Mouse (Mus musculus): Measurements from ENCODE around the gene Dnah1. TPM values are rescaled to one million over a fixed set of nuclear protein-coding genes. Genes with fewer than 3 reads are reported as not detected.
A peak's percentile ranks its signal among the peaks of the same experiment; 100 is the strongest.

The Dnah1 gene
- polyA plus RNA-seq, 1 experiment, result 0.02 TPM

DNA sequence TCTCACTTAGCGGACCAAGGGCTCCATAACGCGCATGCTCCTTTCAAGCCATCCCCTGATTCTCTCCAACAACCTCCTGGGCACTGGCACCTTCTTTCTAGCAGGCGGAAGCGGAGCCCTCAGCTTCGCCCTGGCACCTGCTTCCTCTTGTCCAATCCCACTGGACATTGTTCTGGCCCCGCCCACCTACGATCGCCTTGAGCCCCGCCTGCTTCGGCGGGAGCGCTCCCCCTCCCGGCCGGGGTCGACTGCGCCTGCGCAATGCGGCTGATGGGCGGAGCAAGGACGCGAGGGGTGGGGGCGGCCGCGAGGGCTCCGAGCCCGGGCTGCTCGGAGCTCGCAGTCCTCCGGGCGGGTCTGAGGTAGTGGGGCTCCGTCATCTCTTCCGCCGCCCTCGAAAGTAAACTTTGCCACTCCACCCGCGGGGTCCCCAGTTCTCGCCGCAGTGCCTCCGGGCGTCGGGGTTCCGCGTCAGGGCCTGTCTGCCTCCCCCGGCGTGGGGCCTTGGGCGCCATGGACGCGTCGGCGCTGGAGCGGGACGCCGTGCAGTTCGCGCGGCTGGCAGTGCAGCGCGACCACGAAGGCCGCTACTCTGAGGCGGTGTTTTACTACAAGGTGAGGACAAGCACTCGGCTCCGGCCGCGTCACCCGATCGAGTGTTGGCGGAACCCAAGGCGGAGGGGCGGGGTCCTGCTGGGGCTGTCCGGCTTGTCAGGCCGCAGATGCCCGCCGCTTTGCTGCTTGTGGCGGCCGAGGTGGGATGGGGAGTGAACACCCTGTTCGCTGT, 12.9 kb upstream of the Dnah1 start, which contains the start of gene Capn7:
Gene Capn7, plus strand, starts transcription at position 270 of the 787 bp plus-strand sequence.
- Histone ChIP-seq H3K27me3 (ENCODE audit: control insufficient read depth, insufficient read depth, insufficient read length) (no peaks in the 10 kb centered on the region), H3K4me2 (ENCODE audit: low read depth) (peak within 1 kb of the TSS; percentile 96), H3K4me3 (peak within 1 kb of the TSS; percentile 40), H3ac (ENCODE audit: control insufficient read depth, insufficient read length) (peak within 1 kb of the TSS; percentile 89), H3K79me2 (ENCODE audit: control insufficient read depth, insufficient read depth) (peaks cover 24% of the 10 kb centered on the region), H3K36me3 (ENCODE audit: control insufficient read depth, insufficient read depth) (no peaks in the 10 kb centered on the region)
- no peak for TF ChIP-seq REST (IDR thresholded peaks at IDR 0.05; ENCODE audit: insufficient read depth, insufficient read length)
- peak in 1 of 3 experiments; percentile 53 for TF ChIP-seq MYOG (IDR thresholded peaks at IDR 0.05; ENCODE audit: control insufficient read depth in 1 of 3, insufficient read depth in 1 of 3, insufficient read length in 2 of 3, low read depth in 2 of 3)
- TF ChIP-seq E2F4 (IDR thresholded peaks at IDR 0.05; ENCODE audit: insufficient read depth), result no peak
- no peak for TF ChIP-seq TCF12 (IDR thresholded peaks at IDR 0.05; ENCODE audit: insufficient read depth, poor library complexity, severe bottlenecking)
- peak; percentile 86 for TF ChIP-seq POLR2AphosphoS2 (IDR thresholded peaks at IDR 0.05; ENCODE audit: insufficient read length, low read depth)
- no peak for TF ChIP-seq SRF (IDR thresholded peaks at IDR 0.05; ENCODE audit: control insufficient read depth, insufficient read length, low read depth)
- TF ChIP-seq CEBPB (IDR thresholded peaks at IDR 0.05; ENCODE audit: insufficient read depth, poor library complexity, severe bottlenecking), result no peak
- no peak for TF ChIP-seq TCF3 (IDR thresholded peaks at IDR 0.05; ENCODE audit: insufficient read length, low read depth)
- TF ChIP-seq MYOD1 (IDR thresholded peaks at IDR 0.05; ENCODE audit: control insufficient read depth in 1 of 3, insufficient read length in 2 of 3, low read depth in 2 of 3), result peak; percentile 16 to 72 (median 66)
- peak; percentile 28 for TF ChIP-seq USF1 (IDR thresholded peaks at IDR 0.05; ENCODE audit: low read depth)
- no peak for TF ChIP-seq MAX (IDR thresholded peaks at IDR 0.05; ENCODE audit: low read depth)
- peak; percentile 87 for TF ChIP-seq POLR2A (IDR thresholded peaks at IDR 0.05; ENCODE audit: insufficient read length, low read depth)

DNA sequence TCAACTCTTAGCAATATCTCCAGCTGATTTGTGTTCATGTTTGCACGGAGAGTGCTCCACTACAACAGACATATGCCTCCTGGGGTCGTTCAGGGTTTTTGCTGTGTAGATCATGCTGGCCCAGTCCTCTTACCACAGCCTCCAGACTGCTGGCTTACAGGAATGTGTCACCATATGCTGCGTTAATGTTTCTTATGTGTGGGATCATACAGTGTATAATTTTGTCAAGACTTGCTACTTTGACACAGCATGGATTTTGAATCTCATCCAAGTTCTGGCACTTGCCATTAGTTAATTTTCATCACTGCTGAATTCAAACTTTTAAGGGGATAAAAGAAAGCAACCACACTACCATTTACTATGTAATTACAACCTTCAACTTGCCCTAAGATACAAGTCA, 12.1 kb upstream of the Dnah1 start:
- TF ChIP-seq MYOD1 (IDR thresholded peaks at IDR 0.05; ENCODE audit: control insufficient read depth in 1 of 3, insufficient read length in 2 of 3, low read depth in 2 of 3) (no peak), MAX (IDR thresholded peaks at IDR 0.05; ENCODE audit: low read depth) (no peak), POLR2A (IDR thresholded peaks at IDR 0.05; ENCODE audit: insufficient read length, low read depth) (no peak), TCF12 (IDR thresholded peaks at IDR 0.05; ENCODE audit: insufficient read depth, poor library complexity, severe bottlenecking) (no peak), CEBPB (IDR thresholded peaks at IDR 0.05; ENCODE audit: insufficient read depth, poor library complexity, severe bottlenecking) (no peak), POLR2AphosphoS2 (IDR thresholded peaks at IDR 0.05; ENCODE audit: insufficient read length, low read depth) (no peak), MYOG (IDR thresholded peaks at IDR 0.05; ENCODE audit: control insufficient read depth in 1 of 3, insufficient read depth in 1 of 3, insufficient read length in 2 of 3, low read depth in 2 of 3) (no peak), E2F4 (IDR thresholded peaks at IDR 0.05; ENCODE audit: insufficient read depth) (no peak), USF1 (IDR thresholded peaks at IDR 0.05; ENCODE audit: low read depth) (no peak), REST (IDR thresholded peaks at IDR 0.05; ENCODE audit: insufficient read depth, insufficient read length) (no peak), TCF3 (IDR thresholded peaks at IDR 0.05; ENCODE audit: insufficient read length, low read depth) (no peak), SRF (IDR thresholded peaks at IDR 0.05; ENCODE audit: control insufficient read depth, insufficient read length, low read depth) (no peak)
- Histone ChIP-seq H3ac (ENCODE audit: control insufficient read depth, insufficient read length) (no peak overlapping the region), H3K4me3 (peak overlapping the region; percentile 40), H3K4me2 (ENCODE audit: low read depth) (peak overlapping the region; percentile 79), H3K36me3 (ENCODE audit: control insufficient read depth, insufficient read depth) (no peaks in the 10 kb centered on the region), H3K27me3 (ENCODE audit: control insufficient read depth, insufficient read depth, insufficient read length) (peaks cover 2% of the 10 kb centered on the region), H3K79me2 (ENCODE audit: control insufficient read depth, insufficient read depth) (peaks cover 24% of the 10 kb centered on the region)

DNA sequence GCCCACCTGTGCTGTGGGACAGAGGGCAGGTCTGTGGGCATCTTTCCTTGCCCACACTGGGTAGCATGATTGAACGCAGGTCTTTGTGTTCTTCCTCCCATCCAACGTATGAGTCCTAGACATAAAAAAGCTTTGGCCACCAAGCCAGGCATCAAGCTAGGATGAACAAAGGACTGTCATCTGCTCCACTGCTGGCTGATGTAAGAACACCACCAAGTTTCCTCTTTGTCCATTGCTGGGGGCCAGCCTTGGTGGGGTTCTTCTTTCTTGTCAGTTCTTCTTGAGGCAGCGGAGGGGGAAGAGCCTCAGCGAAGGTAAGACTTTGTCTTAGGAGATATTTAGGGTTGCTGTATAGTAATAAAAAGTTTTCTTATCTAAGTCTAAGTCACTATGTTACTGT, 7.3 kb upstream of the Dnah1 start:
- H3K36me3 ChIP-seq (ENCODE audit: control insufficient read depth, insufficient read depth), result no peaks in the 10 kb centered on the region

DNA sequence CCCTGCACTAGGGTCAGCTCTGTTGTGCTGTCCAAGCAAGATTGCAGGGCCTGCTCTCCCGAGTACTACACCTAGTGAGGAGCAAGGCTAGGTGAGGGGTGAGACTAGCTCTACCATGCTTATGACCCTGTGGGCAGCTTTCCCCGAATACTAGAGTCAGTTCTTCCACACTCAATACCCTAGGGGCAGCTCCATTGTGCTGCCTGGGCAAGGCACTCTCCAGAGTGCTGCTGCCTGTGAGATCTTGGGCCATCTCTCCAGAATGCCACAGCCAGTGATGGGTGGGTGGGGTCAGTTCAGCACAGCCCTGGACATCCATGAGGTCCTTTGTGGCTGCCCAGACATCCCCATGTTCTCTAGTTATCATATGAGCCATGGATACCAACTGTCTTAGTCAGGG, 6.0 kb upstream of the Dnah1 start:
- Histone ChIP-seq H3K4me3 (no peak overlapping the region), H3K79me2 (ENCODE audit: control insufficient read depth, insufficient read depth) (no peaks in the 10 kb centered on the region), H3K27me3 (ENCODE audit: control insufficient read depth, insufficient read depth, insufficient read length) (peaks cover 6% of the 10 kb centered on the region), H3K4me2 (ENCODE audit: low read depth) (no peak overlapping the region), H3ac (ENCODE audit: control insufficient read depth, insufficient read length) (no peak overlapping the region), H3K36me3 (ENCODE audit: control insufficient read depth, insufficient read depth) (no peaks in the 10 kb centered on the region)
- TF ChIP-seq MYOG (IDR thresholded peaks at IDR 0.05; ENCODE audit: control insufficient read depth in 1 of 3, insufficient read depth in 1 of 3, insufficient read length in 2 of 3, low read depth in 2 of 3) (no peak), TCF3 (IDR thresholded peaks at IDR 0.05; ENCODE audit: insufficient read length, low read depth) (no peak), POLR2A (IDR thresholded peaks at IDR 0.05; ENCODE audit: insufficient read length, low read depth) (no peak), MAX (IDR thresholded peaks at IDR 0.05; ENCODE audit: low read depth) (no peak), POLR2AphosphoS2 (IDR thresholded peaks at IDR 0.05; ENCODE audit: insufficient read length, low read depth) (no peak)

More for the DNA sequence above, 7.3 kb upstream of the Dnah1 start:
- Histone ChIP-seq H3K27me3 (ENCODE audit: control insufficient read depth, insufficient read depth, insufficient read length) (peaks cover 6% of the 10 kb centered on the region), H3ac (ENCODE audit: control insufficient read depth, insufficient read length) (no peak overlapping the region), H3K4me2 (ENCODE audit: low read depth) (peak overlapping the region; percentile 24), H3K79me2 (ENCODE audit: control insufficient read depth, insufficient read depth) (no peaks in the 10 kb centered on the region), H3K4me3 (peak overlapping the region; percentile 6)
- TF ChIP-seq MYOD1 (IDR thresholded peaks at IDR 0.05; ENCODE audit: control insufficient read depth in 1 of 3, insufficient read length in 2 of 3, low read depth in 2 of 3) (no peak), REST (IDR thresholded peaks at IDR 0.05; ENCODE audit: insufficient read depth, insufficient read length) (no peak), POLR2AphosphoS2 (IDR thresholded peaks at IDR 0.05; ENCODE audit: insufficient read length, low read depth) (no peak), MAX (IDR thresholded peaks at IDR 0.05; ENCODE audit: low read depth) (no peak), POLR2A (IDR thresholded peaks at IDR 0.05; ENCODE audit: insufficient read length, low read depth) (no peak), E2F4 (IDR thresholded peaks at IDR 0.05; ENCODE audit: insufficient read depth) (no peak), USF1 (IDR thresholded peaks at IDR 0.05; ENCODE audit: low read depth) (no peak), TCF12 (IDR thresholded peaks at IDR 0.05; ENCODE audit: insufficient read depth, poor library complexity, severe bottlenecking) (no peak), MYOG (IDR thresholded peaks at IDR 0.05; ENCODE audit: control insufficient read depth in 1 of 3, insufficient read depth in 1 of 3, insufficient read length in 2 of 3, low read depth in 2 of 3) (no peak), SRF (IDR thresholded peaks at IDR 0.05; ENCODE audit: control insufficient read depth, insufficient read length, low read depth) (no peak), CEBPB (IDR thresholded peaks at IDR 0.05; ENCODE audit: insufficient read depth, poor library complexity, severe bottlenecking) (no peak), TCF3 (IDR thresholded peaks at IDR 0.05; ENCODE audit: insufficient read length, low read depth) (no peak)
